Mouse (Mus musculus): ENCODE measurements around the gene Tmco2.

GRCm38 (mm10) chr4:121103304-121103703 lies 5.7 kb downstream of the Tmco2 start:
- TF ChIP-seq CTCF (IDR thresholded peaks at IDR 0.05; ENCODE audit: low read depth) (no peak), EP300 (optimal IDR thresholded peaks at IDR 0.05) (no peak)
